Mouse (Mus musculus) lung, postnatal 4 days (tissue): ENCODE results near the gene Hspb1.

Experiments
- DNase-seq, 2 experiments: peaks; one replicate each; pipeline ENCODE4 v3.0.0; 2021

The Hspb1 gene

DNA sequence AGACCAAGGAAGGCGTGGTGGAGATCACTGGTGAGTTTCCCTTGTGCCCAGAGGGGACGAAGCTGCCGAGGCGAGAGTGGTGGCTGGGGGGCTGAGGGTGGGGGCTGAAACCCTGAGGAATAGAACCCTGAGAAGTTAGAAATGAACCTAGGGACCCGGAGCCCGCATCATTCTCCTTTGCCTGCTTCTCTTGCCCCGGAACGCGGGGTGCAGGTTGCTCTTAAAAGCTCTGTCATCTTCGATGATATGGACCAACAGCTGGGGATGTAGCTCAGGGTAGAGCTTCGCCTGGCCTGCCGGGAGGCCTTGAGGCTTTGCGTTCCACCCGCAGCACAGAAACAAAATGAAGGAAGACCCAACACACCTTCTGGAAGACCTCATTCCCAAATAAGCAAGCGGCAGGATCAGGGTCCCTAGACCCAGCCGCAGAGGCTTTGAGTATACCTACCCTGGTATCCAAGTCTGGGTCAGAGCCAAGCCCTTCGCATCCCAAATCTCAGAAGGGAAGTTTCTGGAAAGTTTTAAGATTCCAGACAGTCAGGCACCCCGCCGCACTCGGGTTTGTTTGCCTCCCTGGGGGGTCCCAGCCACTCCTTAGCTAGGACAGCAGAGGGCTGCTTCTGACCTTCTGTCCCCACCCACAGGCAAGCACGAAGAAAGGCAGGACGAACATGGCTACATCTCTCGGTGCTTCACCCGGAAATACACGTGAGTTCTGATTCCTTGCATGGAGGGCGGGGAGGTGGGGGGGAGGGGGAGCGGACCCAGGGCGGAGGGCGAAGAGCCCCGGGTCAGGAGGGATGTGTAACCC, 891 bp downstream of the Hspb1 start:
- no peak for DNase-seq

DNA sequence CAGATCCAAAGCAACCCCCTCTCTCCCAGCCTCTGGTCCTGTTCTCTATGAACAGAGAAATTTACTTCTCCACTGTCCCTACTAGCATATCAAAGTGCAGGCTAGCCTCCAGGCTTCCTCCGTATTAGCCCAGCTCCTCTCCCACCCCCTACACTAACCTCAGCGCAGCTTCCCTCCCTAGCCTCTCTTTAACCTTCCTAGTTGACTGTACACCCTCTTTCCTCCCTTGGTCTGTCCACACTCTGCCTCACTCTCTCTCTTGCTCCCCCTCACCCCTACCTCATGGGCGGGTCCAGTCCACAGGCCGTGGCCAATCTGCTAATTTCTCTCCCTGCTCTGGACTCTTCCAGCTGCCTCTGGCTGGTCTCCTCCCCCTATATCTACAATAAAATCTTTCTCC, 2.6 kb downstream of the Hspb1 start:
- DNase-seq, result no peak

GRCm38 (mm10) chr5:135890920-135891319, 3.2 kb downstream of the Hspb1 start:
- DNase-seq, result no peak

DNA sequence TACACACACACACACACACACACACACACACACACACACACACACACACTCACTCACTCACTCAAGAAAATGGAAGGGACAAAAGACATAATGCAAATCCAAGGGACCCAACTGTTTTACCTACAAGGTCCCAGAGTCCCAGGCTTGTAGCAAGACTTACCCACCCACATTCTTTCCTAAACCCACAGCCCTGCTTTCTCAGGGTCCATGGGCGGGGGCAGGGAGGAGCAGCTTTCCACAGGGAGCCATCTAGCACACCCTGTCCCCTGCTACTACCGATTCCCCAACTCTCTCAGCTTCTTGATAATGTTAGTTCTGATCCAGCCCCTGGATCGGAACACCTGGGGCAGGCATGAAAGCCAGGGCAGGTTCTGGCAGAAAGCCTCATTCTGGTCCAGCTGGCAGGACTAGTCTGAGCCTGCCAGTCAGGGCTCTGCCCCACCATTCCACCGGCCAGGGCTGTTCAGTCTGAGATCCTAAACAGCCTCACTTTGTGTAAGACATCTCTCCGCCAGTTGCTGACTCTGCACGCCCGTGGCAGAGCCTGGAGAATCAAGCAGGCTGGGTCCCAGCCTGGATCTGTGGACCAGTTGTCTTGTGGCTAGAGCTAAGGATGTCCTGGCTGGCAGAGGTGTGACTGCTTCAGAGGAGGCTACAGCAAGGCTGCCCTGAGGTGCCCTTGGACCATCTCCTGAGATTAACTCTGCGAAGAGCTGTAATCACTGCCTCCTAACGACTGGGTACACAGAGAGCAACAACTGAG, 5.1 kb downstream of the Hspb1 start:
- DNase-seq, result no peak

DNA sequence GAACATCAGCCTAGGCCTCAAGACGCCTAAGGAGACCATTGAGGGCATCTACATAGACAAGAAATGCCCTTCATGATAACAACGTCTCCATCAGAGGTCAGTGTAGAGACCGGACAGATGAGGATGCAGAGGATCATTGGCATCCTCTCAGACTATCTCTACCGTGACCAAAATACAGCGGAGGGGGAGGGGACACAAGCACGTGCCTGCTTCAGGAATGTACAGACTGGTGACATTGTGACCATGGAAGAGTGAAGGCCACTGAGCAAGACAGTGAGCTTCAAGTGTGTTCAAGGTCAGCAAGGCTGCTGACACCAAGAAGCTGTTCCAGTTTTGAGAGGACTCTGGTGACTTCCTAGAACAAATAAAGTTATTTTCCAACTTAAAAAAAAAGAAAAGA, 7.2 kb downstream of the Hspb1 start:
- no peak for DNase-seq

GRCm38 (mm10) chr5:135898028-135898427, 10.3 kb downstream of the Hspb1 start:
- peak in 1 of 2 experiments; percentile 58 for DNase-seq

DNA sequence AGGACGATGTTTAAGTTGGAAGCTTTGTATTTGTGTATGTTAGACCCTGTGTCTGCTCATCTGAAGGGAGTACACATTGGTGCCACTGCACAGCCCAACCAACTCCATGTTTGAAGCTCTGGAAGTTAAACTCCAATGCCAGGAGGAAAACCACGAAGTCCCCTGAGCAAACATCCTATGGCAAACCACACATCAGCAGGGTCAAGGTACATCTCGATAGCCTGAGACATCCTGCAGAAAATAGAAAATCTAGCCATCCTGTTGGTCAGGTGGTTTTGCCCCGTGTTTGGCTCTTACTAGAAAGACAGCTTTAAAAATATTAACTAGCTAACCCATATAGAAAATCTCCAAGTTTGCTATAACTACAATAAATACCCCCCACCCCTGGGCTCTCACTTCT, 11.3 kb downstream of the Hspb1 start:
- no peak for DNase-seq

DNA sequence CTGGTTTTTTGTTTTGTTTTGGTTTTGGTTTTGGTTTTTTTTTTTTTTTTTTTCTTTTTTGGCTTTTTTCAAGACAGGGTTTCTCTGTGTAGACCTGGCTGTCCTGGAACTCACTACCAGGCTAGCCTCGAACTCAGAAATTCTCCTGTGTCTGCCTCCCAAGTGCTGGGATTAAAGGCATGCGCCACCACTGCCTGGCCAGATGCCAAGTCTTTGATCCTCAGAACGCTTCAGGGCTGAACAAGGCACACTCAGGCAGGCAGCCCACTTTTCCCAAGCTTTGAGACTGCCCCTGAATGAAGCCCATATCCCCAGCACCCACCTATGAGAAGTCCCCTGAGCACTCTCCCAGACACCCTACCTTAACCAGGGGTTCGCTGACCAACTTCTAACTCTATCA, 12.1 kb downstream of the Hspb1 start:
- DNase-seq, result no peak

DNA sequence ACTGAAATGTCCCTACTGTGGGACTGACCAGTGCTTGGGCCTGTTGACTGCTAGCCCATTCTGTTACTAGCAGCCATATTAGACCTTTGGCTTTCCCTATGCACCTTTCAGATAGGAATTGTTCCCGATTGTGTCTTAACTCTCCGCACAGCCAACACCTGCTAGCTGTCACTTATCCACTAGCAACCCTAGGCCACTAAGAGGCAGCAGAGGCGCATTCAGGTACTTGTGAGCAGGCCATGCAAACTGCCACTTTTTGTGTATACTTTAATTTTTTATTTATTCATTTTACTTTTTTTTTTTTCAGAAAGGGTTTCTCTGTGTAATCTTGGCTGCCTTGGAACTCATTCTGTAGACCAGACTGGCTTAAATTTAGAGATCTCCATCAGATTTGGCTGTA, 13.0 kb downstream of the Hspb1 start:
- DNase-seq, result no peak

DNA sequence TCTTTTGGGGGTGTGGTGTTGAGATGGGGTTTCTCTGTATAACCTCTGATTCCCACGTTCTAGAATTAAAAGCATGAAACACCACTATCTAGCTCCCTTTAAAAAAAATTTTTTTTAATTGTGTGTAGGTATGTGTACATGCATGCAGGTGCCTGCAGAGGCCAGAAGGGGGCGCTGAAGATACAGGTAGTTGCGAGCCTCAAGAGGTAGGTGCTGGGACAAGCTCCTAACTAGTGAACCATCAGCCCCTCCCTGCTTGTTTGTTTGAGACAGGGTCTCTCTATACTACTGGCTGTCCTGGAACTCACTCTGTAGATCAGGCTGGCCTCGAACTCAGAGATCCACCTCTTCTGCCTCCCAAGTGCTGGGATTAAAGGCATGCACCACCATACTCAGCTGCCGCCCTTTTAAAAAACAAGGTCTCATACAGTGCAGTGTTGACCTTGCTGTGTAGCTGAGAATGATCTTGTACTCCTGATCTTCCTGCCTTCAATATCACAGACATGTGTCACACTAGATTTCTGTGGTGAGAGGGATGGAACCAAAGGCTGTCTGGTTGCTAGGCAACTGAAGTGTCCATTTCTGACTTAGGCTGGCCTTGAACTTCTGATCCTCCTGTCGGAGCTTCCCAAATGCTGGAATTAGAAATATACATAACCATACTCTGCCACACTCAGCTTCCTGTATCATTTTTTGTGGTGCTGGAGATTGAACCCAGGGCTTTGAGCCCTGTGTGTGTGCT, 13.8 kb downstream of the Hspb1 start:
- DNase-seq, result no peak

DNA sequence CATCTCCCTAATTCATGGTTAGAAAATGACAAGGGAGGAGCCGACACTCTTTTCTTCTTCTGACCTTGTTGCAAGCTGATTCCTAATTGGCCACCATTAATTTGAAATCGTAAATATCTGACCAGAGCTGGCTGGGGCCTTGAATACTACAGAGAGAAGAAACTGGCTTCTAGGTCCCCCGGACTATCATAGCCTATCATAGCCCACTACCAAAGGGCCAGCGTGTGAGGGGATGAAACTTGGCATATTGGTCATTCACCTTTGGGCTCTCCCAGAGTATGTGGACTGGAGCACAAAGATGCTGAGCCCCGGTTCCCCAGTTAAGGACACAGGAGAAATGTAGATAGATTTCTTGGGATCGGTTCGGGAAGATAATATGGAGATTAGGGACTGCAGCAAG, 15.3 kb downstream of the Hspb1 start:
- DNase-seq, result no peak

- DNase-seq, result peak; percentile 93 to 95
Measured at GRCm38 (mm10) chr5:135903551-135904151, 15.9 kb downstream of the Hspb1 start.

GRCm38 (mm10) chr5:135904259-135904658, 16.5 kb downstream of the Hspb1 start:
- DNase-seq, result no peak

- DNase-seq, result peak; percentile 28 to 59
Measured at GRCm38 (mm10) chr5:135905320-135906225, 17.9 kb downstream of the Hspb1 start.

- peak; percentile 35 to 56 for DNase-seq
Measured at GRCm38 (mm10) chr5:135906846-135907245, 19.1 kb downstream of the Hspb1 start.

DNA sequence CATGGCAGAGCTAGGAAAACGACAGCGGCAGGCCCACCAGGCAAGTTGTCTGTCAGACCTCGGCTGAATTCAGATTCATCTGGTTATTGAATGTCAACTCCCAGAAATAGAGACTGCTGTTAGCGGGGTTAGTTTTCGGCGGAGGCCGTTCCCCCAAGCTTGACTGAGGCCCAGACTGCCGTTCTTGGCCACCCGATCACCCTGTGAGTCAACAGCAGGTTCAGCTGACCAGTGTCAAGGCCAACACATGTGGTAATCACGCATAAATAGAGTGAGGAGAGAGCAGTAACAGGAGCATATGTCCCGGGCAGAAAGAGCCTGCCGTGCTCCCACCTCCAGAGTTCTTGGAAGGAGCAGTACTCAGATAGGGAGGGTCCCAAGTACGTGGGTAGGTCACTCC, 19.5 kb downstream of the Hspb1 start:
- peak; percentile 35 to 71 for DNase-seq

DNA sequence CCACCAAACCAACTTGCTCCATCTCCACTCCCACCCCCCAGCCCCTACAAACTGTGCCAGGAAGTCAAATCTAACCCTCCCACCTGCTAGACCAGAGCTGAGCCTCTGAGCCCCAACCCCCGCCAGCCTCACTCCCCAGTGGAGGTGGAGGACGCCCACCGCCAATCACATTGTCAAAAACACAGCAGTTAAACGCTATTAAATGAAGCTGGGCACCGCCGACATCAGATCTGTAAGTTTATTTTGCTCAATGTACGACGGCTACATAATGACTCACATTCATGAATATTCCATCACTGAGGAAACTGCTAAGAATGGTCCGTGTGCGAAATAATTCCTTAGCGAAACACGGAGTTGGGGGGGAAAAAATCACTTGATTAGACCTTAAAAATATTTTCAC, 20.5 kb downstream of the Hspb1 start:
- no peak for DNase-seq

GRCm38 (mm10) chr5:135908989-135909388, 21.3 kb downstream of the Hspb1 start:
- peak; percentile 44 to 62 for DNase-seq

- peak; percentile 30 to 46 for DNase-seq
Measured at GRCm38 (mm10) chr5:135909646-135910045, 21.9 kb downstream of the Hspb1 start.

DNA sequence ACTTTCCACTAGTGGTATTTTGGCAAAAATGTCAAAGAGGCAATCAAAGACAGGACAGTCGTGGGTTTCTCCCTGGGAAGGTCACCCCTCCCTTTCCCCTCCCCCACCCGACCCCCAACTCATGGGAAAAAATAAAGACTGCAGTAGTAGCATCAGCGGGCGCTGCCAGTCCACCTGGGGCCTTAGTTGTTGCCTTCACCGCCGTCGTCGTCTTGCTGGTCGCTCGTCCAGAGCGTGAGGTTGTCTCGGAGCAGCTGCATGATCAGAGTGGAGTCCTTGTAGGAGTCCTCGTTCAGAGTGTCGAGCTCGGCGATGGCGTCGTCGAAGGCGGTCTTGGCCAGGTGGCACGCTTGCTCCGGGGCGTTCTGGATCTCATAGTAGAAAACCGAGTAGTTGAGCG, 23.1 kb downstream of the Hspb1 start:
- DNase-seq, result no peak

- DNase-seq, result no peak
Measured at GRCm38 (mm10) chr5:135911633-135912220, 24.0 kb downstream of the Hspb1 start.

DNA sequence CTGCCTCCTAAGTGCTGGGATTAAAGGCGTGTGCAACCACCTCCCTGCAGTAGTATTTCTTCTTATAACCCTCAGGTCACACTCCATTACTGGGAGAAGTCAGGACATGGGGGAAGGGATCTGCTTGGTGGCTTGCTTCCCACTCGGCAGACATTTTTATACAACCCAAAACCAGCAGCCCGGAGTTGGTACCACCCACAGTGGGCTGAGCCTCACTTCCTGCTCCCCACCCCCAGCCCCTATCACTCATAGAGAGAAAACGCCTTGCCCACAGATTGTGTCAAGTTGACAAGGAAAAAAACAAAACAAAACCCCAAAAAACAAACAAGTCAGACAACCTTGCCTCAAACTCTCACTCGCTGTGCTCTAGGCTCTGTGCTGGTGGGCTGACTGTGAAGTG, 25.5 kb downstream of the Hspb1 start:
- DNase-seq, result peak; percentile 49 to 52
